Mouse (Mus musculus) intestine, embryonic 16.5 days (tissue): ENCODE results near the gene Phldb1. TPM values are rescaled to one million over a fixed set of nuclear protein-coding genes. Genes with fewer than 3 reads are reported as not detected.

Experiments used
- ATAC-seq: fragments of 200-750 bp; cut with Nextera tagmentation; 2 replicates; pipeline ENCODE4 v1.8.0; 2017; ENCODE audit warnings: moderate TSS enrichment, moderate library complexity
- H3K27ac ChIP-seq: fragments of 300-500 bp; sonication (generic); 2 replicates; pipeline ENCODE4 v1.5.1; 2014; ENCODE audit warnings: mild to moderate bottlenecking, low read length
- H3K27me3 ChIP-seq: fragments of 300-500 bp; sonication (generic); replicated peaks from 2 replicates; pipeline ENCODE4 v1.6.1; 2014; ENCODE audit warnings: low read length, control low read depth, mixed read lengths; ENCODE audit not compliant: control insufficient read depth, insufficient read depth
- H3K36me3 ChIP-seq: fragments of 300-500 bp; sonication (generic); 2 replicates; pipeline ENCODE4 v1.6.1; 2014; ENCODE audit warnings: low read length, control low read depth; ENCODE audit not compliant: control insufficient read depth, insufficient read depth
- H3K4me1 ChIP-seq: fragments of 300-500 bp; sonication (generic); 2 replicates; pipeline ENCODE4 v1.6.1; 2014; ENCODE audit warnings: low read length, control low read depth, mixed read lengths; ENCODE audit not compliant: control insufficient read depth, insufficient read depth
- H3K4me2 ChIP-seq: fragments of 300-500 bp; sonication (generic); 2 replicates; pipeline ENCODE4 v1.6.1; 2014; ENCODE audit warnings: low read depth, low read length, control low read depth
- H3K4me3 ChIP-seq: fragments of 300-500 bp; sonication (generic); 2 replicates; pipeline ENCODE4 v1.5.1; 2014; ENCODE audit warnings: mild to moderate bottlenecking, low read length
- H3K9ac ChIP-seq: fragments of 300-500 bp; sonication (generic); 2 replicates; pipeline ENCODE4 v1.6.1; 2014; ENCODE audit warnings: low read depth, low read length
- H3K9me3 ChIP-seq: fragments of 300-500 bp; sonication (generic); 2 replicates; pipeline ENCODE4 v1.6.1; 2016; ENCODE audit warnings: low read length, control low read depth; ENCODE audit not compliant: control insufficient read depth
- WGBS: fragments of 180-500 bp; shearing (Covaris S2); extraction: QIAGEN DNeasy Blood & Tissue Kit; methylation state at CpG from one replicate; pipeline ENCODE4 v1.1.7; 2014; 5-methylcytosine and 5-hydroxymethylcytosine counted together
- polyA plus RNA-seq: library from polyadenylated mRNA; unstranded; fragments of >200 nt; fragmentation: Nextera tagmentation; extraction: Ambion mirVana; gene quantifications from 2 replicates; pipeline ENCODE4 v1.2.1, GENCODE M21; 2015

The Phldb1 gene
- polyA plus RNA-seq, 1 experiment from 2014 or later: 12.9 TPM

GRCm38 (mm10) chr9:44652027-44652426, 83.0 kb downstream of the Phldb1 start:
- 11% methylated on average over 8 of the region's 8 CpGs for WGBS
- no peak overlapping the region for H3K4me3 ChIP-seq
- H3K4me2 ChIP-seq: no peak overlapping the region
- peak; percentile 71; the same call in 1 of the 2 replicates for ATAC-seq
- no peaks in the 10 kb centered on the region for H3K9me3 ChIP-seq
- no peak overlapping the region for H3K9ac ChIP-seq
- peaks cover 5% of the 10 kb centered on the region for H3K4me1 ChIP-seq
- no peak overlapping the region for H3K27ac ChIP-seq
- H3K27me3 ChIP-seq: no peaks in the 10 kb centered on the region
- H3K36me3 ChIP-seq: no peaks in the 10 kb centered on the region

GRCm38 (mm10) chr9:44648881-44649281, 86.1 kb downstream of the Phldb1 start:
- Histone ChIP-seq H3K9me3 (no peaks in the 10 kb centered on the region), H3K27ac (no peak overlapping the region), H3K27me3 (no peaks in the 10 kb centered on the region), H3K4me1 (peaks cover 3% of the 10 kb centered on the region; the same call in 1 of the 2 replicates), H3K4me3 (no peak overlapping the region), H3K4me2 (no peak overlapping the region), H3K9ac (no peak overlapping the region), H3K36me3 (no peaks in the 10 kb centered on the region)
- 71% methylated on average over 7 of the region's 7 CpGs for WGBS
- ATAC-seq: no peak

- no peak overlapping the region for H3K9ac ChIP-seq
- no peaks in the 10 kb centered on the region for H3K9me3 ChIP-seq
- no peak for ATAC-seq
- no peak overlapping the region for H3K4me3 ChIP-seq
- H3K36me3 ChIP-seq: no peaks in the 10 kb centered on the region
- H3K27me3 ChIP-seq: no peaks in the 10 kb centered on the region
- no peak overlapping the region for H3K27ac ChIP-seq
- whole genome bisulfite sequencing: 83% methylated on average over 4 of the region's 4 CpGs
- no peak overlapping the region for H3K4me2 ChIP-seq
- peaks cover 3% of the 10 kb centered on the region; the same call in 1 of the 2 replicates for H3K4me1 ChIP-seq
Measured at GRCm38 (mm10) chr9:44647656-44648055, 87.3 kb downstream of the Phldb1 start.

- no peak overlapping the region for H3K4me3 ChIP-seq
- no peaks in the 10 kb centered on the region for H3K36me3 ChIP-seq
- H3K27me3 ChIP-seq: no peaks in the 10 kb centered on the region
- H3K9me3 ChIP-seq: no peaks in the 10 kb centered on the region
- no peak overlapping the region for H3K4me2 ChIP-seq
- ATAC-seq: no peak
- no peak overlapping the region for H3K9ac ChIP-seq
- 93% methylated on average over 8 of the region's 8 CpGs for WGBS
- H3K27ac ChIP-seq: no peak overlapping the region
- H3K4me1 ChIP-seq: peaks cover 3% of the 10 kb centered on the region; the same call in 1 of the 2 replicates
Measured at GRCm38 (mm10) chr9:44647026-44647425, 88.0 kb downstream of the Phldb1 start.

- Histone ChIP-seq H3K4me2 (no peak overlapping the region), H3K27me3 (no peaks in the 10 kb centered on the region), H3K9me3 (no peaks in the 10 kb centered on the region), H3K4me1 (peaks cover 3% of the 10 kb centered on the region; the same call in 1 of the 2 replicates), H3K36me3 (no peaks in the 10 kb centered on the region), H3K4me3 (no peak overlapping the region), H3K27ac (no peak overlapping the region), H3K9ac (0 out of 2 replicates have a peak overlapping the region, but pooled peaks have one; percentile 6)
- 80% methylated on average over 6 of the region's 6 CpGs for WGBS
- ATAC-seq: no peak
Measured at GRCm38 (mm10) chr9:44646366-44646765, 88.6 kb downstream of the Phldb1 start.

- no peak overlapping the region for H3K27ac ChIP-seq
- H3K4me3 ChIP-seq: no peak overlapping the region
- H3K4me1 ChIP-seq: peaks cover 3% of the 10 kb centered on the region; the same call in 1 of the 2 replicates
- ATAC-seq: no peak
- H3K36me3 ChIP-seq: no peaks in the 10 kb centered on the region
- no peaks in the 10 kb centered on the region for H3K27me3 ChIP-seq
- H3K9ac ChIP-seq: 0 out of 2 replicates have a peak overlapping the region, but pooled peaks have one; percentile 6
- no peaks in the 10 kb centered on the region for H3K9me3 ChIP-seq
- H3K4me2 ChIP-seq: no peak overlapping the region
- WGBS: 62% methylated on average over 15 of the region's 15 CpGs
Measured at GRCm38 (mm10) chr9:44645924-44646323, 89.1 kb downstream of the Phldb1 start.

GRCm38 (mm10) chr9:44645481-44645880, 89.5 kb downstream of the Phldb1 start:
- H3K4me3 ChIP-seq: no peak overlapping the region
- no peak overlapping the region for H3K4me2 ChIP-seq
- WGBS: 63% methylated on average over 5 of the region's 5 CpGs
- ATAC-seq: no peak
- H3K9ac ChIP-seq: no peak overlapping the region
- H3K4me1 ChIP-seq: peaks cover 3% of the 10 kb centered on the region; the same call in 1 of the 2 replicates
- no peaks in the 10 kb centered on the region for H3K27me3 ChIP-seq
- no peaks in the 10 kb centered on the region for H3K36me3 ChIP-seq
- no peaks in the 10 kb centered on the region for H3K9me3 ChIP-seq
- no peak overlapping the region for H3K27ac ChIP-seq

- Histone ChIP-seq H3K36me3 (no peaks in the 10 kb centered on the region), H3K4me3 (no peak overlapping the region), H3K9me3 (no peaks in the 10 kb centered on the region), H3K27ac (no peak overlapping the region), H3K27me3 (no peaks in the 10 kb centered on the region), H3K9ac (no peak overlapping the region), H3K4me2 (no peak overlapping the region), H3K4me1 (peaks cover 3% of the 10 kb centered on the region; the same call in 1 of the 2 replicates)
- 87% methylated on average over 2 of the region's 2 CpGs for WGBS
- ATAC-seq: no peak
Measured at GRCm38 (mm10) chr9:44644186-44644585, 90.8 kb downstream of the Phldb1 start.

GRCm38 (mm10) chr9:44643103-44643502, 91.9 kb downstream of the Phldb1 start:
- no peak overlapping the region for H3K4me3 ChIP-seq
- H3K36me3 ChIP-seq: no peaks in the 10 kb centered on the region
- no peaks in the 10 kb centered on the region for H3K27me3 ChIP-seq
- H3K4me1 ChIP-seq: peaks cover 3% of the 10 kb centered on the region; the same call in 1 of the 2 replicates
- no peaks in the 10 kb centered on the region for H3K9me3 ChIP-seq
- no peak overlapping the region for H3K9ac ChIP-seq
- no peak for ATAC-seq
- H3K27ac ChIP-seq: no peak overlapping the region
- H3K4me2 ChIP-seq: no peak overlapping the region
- 92% methylated on average over 7 of the region's 7 CpGs for WGBS

- Histone ChIP-seq H3K4me2 (no peak overlapping the region), H3K9ac (no peak overlapping the region), H3K27ac (no peak overlapping the region), H3K27me3 (no peaks in the 10 kb centered on the region), H3K4me1 (peaks cover 3% of the 10 kb centered on the region; the same call in 1 of the 2 replicates), H3K4me3 (no peak overlapping the region), H3K36me3 (no peaks in the 10 kb centered on the region), H3K9me3 (no peaks in the 10 kb centered on the region)
- no peak for ATAC-seq
- WGBS: 92% methylated on average over 2 of the region's 2 CpGs
Measured at GRCm38 (mm10) chr9:44641616-44642015, 93.4 kb downstream of the Phldb1 start.
